30 mouse cellular contexts compared by ENCODE assay signal in the genomic region with DNA sequence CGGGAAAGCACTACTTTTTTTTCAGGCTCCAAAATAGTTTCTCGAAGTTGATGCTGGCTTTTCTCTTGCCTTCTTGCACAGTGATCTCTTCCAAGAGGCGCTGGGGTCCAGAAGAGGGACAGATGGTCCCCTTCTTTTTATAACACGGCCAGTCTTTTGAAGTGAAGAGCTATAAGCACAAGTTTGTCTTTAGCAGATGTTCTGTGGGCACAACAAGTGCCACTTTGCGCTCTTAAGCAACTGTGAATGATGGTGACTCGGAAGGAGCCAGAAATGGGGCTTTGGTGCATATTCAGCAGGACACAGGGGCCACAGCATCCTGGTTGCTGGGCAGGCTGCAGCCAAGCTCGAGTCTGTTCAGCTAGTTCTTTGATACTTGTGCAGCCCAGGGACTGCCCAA.
DNase-seq lines count a peak whose midpoint lies in the region; TF ChIP-seq lines count a peak whose summit lies in the region.
"Had no signal": no experiment of that assay in that cellular context is flagged by ENCODE, and none has a peak within 500 bp of the region (broad histone marks: within the 10 kb centered on the region; RNA-seq: fewer than 3 reads in every experiment).

No protein-coding gene starts in this region.

- no peak for TF ChIP-seq POLR2A in CH12.LX (IDR thresholded peaks at IDR 0.05; ENCODE audit: low read depth, low read length)

- no peak for TF ChIP-seq EP300 in CH12.LX (IDR thresholded peaks at IDR 0.05; ENCODE audit: low read length)

- H3K27ac ChIP-seq in CH12.LX (ENCODE audit: insufficient read depth, low read depth): no peak overlapping the region
- H3K27ac ChIP-seq: forebrain, embryonic 13.5 days; heart, embryonic 10.5 days; heart, embryonic 15.5 days; hindbrain, embryonic 12.5 days; limb, embryonic 10.5 days; limb, embryonic 15.5 days; liver, embryonic 13.5 days; macrophage; midbrain, embryonic 13.5 days; neural tube, embryonic 13.5 days had no signal

- H3K36me3 ChIP-seq in CH12.LX (replicated peaks in 1 of 2; ENCODE audit: control insufficient read depth in 1 of 2, insufficient read depth in 1 of 2, low read length in 1 of 2): no peaks in the 10 kb centered on the region
- H3K36me3 ChIP-seq: heart, embryonic 10.5 days; heart, embryonic 15.5 days; limb, embryonic 10.5 days; limb, embryonic 15.5 days; liver, embryonic 13.5 days; neural tube, embryonic 13.5 days had no signal

- no peak for TF ChIP-seq CTCF in CH12.LX (conservative IDR thresholded peaks at IDR 0.05 in 1 of 2, IDR thresholded peaks at IDR 0.05 in 1 of 2; ENCODE audit: low read depth in 2 of 2, low read length in 2 of 2)

- peak overlapping the region; percentile 33; the same call in 1 of the 2 replicates for H3K4me2 ChIP-seq in CH12.LX (ENCODE audit: insufficient read depth, low read depth, poor library complexity, severe bottlenecking)
- H3K4me2 ChIP-seq: forebrain, embryonic 13.5 days; heart, embryonic 15.5 days; hindbrain, embryonic 12.5 days; limb, embryonic 15.5 days; liver, embryonic 13.5 days; midbrain, embryonic 13.5 days; neural tube, embryonic 13.5 days had no signal

- no peaks in the 10 kb centered on the region for H3K9me3 ChIP-seq in CH12.LX (replicated peaks; ENCODE audit: low read length)
- H3K9me3 ChIP-seq: forebrain, embryonic 13.5 days; heart, embryonic 10.5 days; heart, embryonic 15.5 days; hindbrain, embryonic 12.5 days; limb, embryonic 10.5 days; limb, embryonic 15.5 days; liver, embryonic 13.5 days; midbrain, embryonic 13.5 days; neural tube, embryonic 13.5 days had no signal

- DNase-seq in frontal cortex, adult 2 months (ENCODE audit: extremely low spot score in 1 of 2, low spot score in 1 of 2): peak; percentile 74 to 76
- DNase-seq in frontal cortex, postnatal 10 days (ENCODE audit: low spot score in 2 of 2): no peak
- DNase-seq in CH12.LX (ENCODE audit: extremely low read depth): no peak
- peak; percentile 47 to 74 for DNase-seq in left cerebral cortex, adult 18-20 months (ENCODE audit: low spot score in 2 of 2)
- peak; percentile 56 to 72 for DNase-seq in left cerebral cortex, postnatal 36 days (ENCODE audit: low spot score in 2 of 2)
- no peak for DNase-seq in ovary, postnatal 10 days (ENCODE audit: low spot score)
- no peak for DNase-seq in ovary, postnatal 36 days (ENCODE audit: low spot score)
- DNase-seq in Muller cell, postnatal 12 days (ENCODE audit: inconsistent ontology term): no peak
- DNase-seq: adrenal gland, adult 2 months; cerebellum, adult 8-10 months; cerebellum, postnatal 25 days; gastrocnemius, postnatal 25 days; heart, adult 11 months; kidney, adult 9 months; kidney, postnatal 14 days; liver, embryonic 13.5 days; lung, adult 18-20 months; retina, postnatal 1 day; spleen, adult 18-20 months; thymus, adult 18-20 months; thymus, postnatal 25 days had no signal

- TF ChIP-seq RAD21 in CH12.LX (IDR thresholded peaks at IDR 0.05; ENCODE audit: low read depth, low read length): no peak

- in situ Hi-C loops in CH12.LX (cut with MboI; ENCODE audit: low pct_ligation_motif_present, low pct_unique_long_range_greater_than_20kb, low sequenced_read_pairs): no loop called here

- H3K79me2 ChIP-seq in CH12.LX (replicated peaks; ENCODE audit: control insufficient read depth, extremely low read depth, insufficient read depth, poor library complexity, severe bottlenecking): no peaks in the 10 kb centered on the region

- dilution Hi-C loops in CH12.LX (cut with MboI; ENCODE audit: extremely low pct_ligation_motif_present, extremely low pct_unique_long_range_greater_than_20kb, low sequenced_read_pairs): no loop called here

- H3K4me3 ChIP-seq in CH12.LX (replicated peaks in 1 of 3; ENCODE audit: low read depth in 2 of 3, low read length in 2 of 3, poor library complexity in 1 of 3): no peak overlapping the region
- H3K4me3 ChIP-seq: forebrain, embryonic 13.5 days; heart, embryonic 10.5 days; heart, embryonic 15.5 days; hindbrain, embryonic 12.5 days; limb, embryonic 10.5 days; limb, embryonic 15.5 days; liver, embryonic 13.5 days; midbrain, embryonic 13.5 days; neural tube, embryonic 13.5 days had no signal

- no peak overlapping the region for H3K9ac ChIP-seq in CH12.LX (ENCODE audit: insufficient read depth, low read depth)
- H3K9ac ChIP-seq: forebrain, embryonic 13.5 days; heart, embryonic 15.5 days; hindbrain, embryonic 12.5 days; limb, embryonic 15.5 days; liver, embryonic 13.5 days; midbrain, embryonic 13.5 days; neural tube, embryonic 13.5 days had no signal

- H3K4me1 ChIP-seq in CH12.LX (ENCODE audit: control insufficient read depth in 1 of 2, insufficient read depth in 2 of 2): peaks cover 2 to 20% of the 10 kb centered on the region in 2 experiments; a peak in 2 of 4 replicates
- H3K4me1 ChIP-seq: limb, embryonic 15.5 days; liver, embryonic 13.5 days had no signal

- H3K27me3 ChIP-seq in CH12.LX (replicated peaks): peaks cover 2% of the 10 kb centered on the region
- H3K27me3 ChIP-seq: forebrain, embryonic 13.5 days; heart, embryonic 15.5 days; hindbrain, embryonic 12.5 days; limb, embryonic 15.5 days; liver, embryonic 13.5 days; midbrain, embryonic 13.5 days; neural tube, embryonic 13.5 days had no signal

- intact Hi-C loops in left cerebral cortex, postnatal 36 days (cut with DNase I): no loop called here

TF ChIP-seq in CH12.LX, 34 proteins besides CTCF, POLR2A, EP300 and RAD21:
- no peak for TF ChIP-seq ZKSCAN1 (IDR thresholded peaks at IDR 0.05; ENCODE audit: borderline replicate concordance, low read depth, low read length)
- TF ChIP-seq BHLHE40 (IDR thresholded peaks at IDR 0.05; ENCODE audit: low read depth, low read length): no peak
- TF ChIP-seq NRF1 (IDR thresholded peaks at IDR 0.05; ENCODE audit: low read depth, low read length): no peak
- TF ChIP-seq CHD1 (IDR thresholded peaks at IDR 0.05; ENCODE audit: low read depth, low read length): no peak
- no peak for TF ChIP-seq UBTF (IDR thresholded peaks at IDR 0.05; ENCODE audit: low read depth, low read length)
- no peak for TF ChIP-seq ELF1 (IDR thresholded peaks at IDR 0.05; ENCODE audit: low read depth, low read length)
- TF ChIP-seq RCOR1 (conservative IDR thresholded peaks at IDR 0.05; ENCODE audit: low read depth, low read length): no peak
- no peak for TF ChIP-seq POLR2AphosphoS2 (IDR thresholded peaks at IDR 0.05; ENCODE audit: low read depth, low read length)
- no peak for TF ChIP-seq HCFC1 (IDR thresholded peaks at IDR 0.05; ENCODE audit: low read depth, low read length)
- TF ChIP-seq MAFK (IDR thresholded peaks at IDR 0.05; ENCODE audit: insufficient replicate concordance, low read length): no peak
- TF ChIP-seq TCF12 (IDR thresholded peaks at IDR 0.05; ENCODE audit: low read depth, low read length): no peak
- no peak for TF ChIP-seq PAX5 (IDR thresholded peaks at IDR 0.05; ENCODE audit: low read length)
- TF ChIP-seq E2F4 (IDR thresholded peaks at IDR 0.05; ENCODE audit: insufficient replicate concordance, low read depth, low read length): no peak

Comparison
In these comparisons a context has a peak if more than half of its experiments do, and no peak if none do; other contexts are left out.
1. DNase-seq: peak in frontal cortex, adult 2 months (2 of 2), left cerebral cortex, adult 18-20 months (2 of 2) and left cerebral cortex, postnatal 36 days (2 of 2); none in frontal cortex, postnatal 10 days (0 of 2), CH12.LX (single experiment), ovary, postnatal 10 days (single experiment), ovary, postnatal 36 days (single experiment) and Muller cell, postnatal 12 days (single experiment).